Mouse (Mus musculus): Measurements from ENCODE around the gene Rc3h2.
A peak's percentile ranks its signal among the peaks of the same experiment; 100 is the strongest.

Rc3h2 gene

DNA sequence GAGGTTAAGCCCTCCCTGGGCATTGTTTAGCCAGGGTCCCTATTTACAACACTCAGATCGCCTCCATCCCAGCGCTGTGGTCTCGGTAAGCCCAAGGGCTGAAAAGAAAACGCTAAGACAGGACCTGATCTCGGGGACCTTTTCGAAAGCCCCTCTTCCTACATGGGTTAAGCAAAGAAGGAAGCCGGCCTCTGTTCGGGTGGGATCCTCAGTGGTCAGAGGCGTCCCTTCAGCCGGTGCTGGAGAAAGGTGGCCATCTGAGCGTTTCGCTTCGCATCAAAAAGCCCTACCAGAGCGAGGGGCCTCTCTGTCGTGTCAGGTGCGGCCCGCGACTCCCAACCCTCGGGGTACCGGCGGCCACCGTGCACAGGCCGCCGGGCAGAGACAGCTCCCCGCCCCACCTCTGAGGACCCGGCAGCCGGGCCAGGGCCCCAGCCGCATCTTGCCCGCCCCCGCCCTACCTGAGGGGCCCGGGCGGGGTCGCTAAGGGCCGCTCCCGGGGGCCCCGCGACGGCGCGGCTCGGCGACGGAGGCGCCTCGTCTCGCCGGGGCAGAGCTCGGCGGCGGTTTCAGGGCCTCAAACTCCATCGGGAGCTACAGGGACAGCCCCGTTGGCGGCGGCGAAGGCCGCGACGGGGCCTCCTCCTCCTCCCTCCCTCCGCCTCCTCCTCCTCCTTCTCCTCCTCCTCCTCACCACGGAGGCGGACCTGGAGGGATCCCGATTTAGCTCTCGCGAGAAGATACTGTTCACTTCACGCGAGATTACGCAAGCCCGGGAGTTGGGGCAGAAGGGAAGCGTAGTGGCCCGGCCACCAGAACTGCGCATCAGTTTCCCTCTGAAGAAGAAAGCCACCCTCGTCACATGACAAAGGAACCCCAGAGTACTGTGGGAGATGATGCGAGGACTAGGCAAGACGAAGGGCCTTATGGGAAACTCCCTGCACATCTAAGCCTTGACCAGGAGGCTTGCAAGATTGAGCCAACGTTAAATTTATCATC is at the start of gene Rc3h2:
TSS of gene Rc3h2 (minus strand) at position 598 of the 999 bp plus-strand sequence.
- peak; percentile 98 for DNase-seq (ENCODE audit: low spot score in 2 of 2)

- no peak for DNase-seq (ENCODE audit: low spot score in 2 of 2)
These were observed 43.6 kb upstream of the Rc3h2 start for GRCm38 (mm10) chr2:37466266-37466665.

DNA sequence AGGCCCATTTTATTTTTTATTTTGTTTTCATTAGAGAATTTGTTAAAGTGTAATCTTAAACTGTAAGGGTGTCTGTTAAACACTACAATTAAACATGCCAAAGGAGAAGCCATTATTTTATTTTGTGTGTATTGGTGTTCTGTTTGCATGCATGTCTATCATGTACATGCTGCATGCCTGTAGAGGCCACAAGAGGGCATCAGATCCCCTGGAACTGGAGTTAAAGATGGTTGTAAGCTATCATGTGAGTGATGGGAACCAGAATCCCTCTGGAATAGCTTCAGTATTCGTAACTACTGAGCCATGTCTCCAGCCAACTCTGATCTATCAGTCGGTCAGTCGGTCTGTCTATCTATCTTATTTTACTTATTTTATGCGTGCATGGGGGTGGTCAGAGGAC is 38.0 kb upstream of the Rc3h2 start:
- no peak for DNase-seq (ENCODE audit: low spot score in 2 of 2)

DNA sequence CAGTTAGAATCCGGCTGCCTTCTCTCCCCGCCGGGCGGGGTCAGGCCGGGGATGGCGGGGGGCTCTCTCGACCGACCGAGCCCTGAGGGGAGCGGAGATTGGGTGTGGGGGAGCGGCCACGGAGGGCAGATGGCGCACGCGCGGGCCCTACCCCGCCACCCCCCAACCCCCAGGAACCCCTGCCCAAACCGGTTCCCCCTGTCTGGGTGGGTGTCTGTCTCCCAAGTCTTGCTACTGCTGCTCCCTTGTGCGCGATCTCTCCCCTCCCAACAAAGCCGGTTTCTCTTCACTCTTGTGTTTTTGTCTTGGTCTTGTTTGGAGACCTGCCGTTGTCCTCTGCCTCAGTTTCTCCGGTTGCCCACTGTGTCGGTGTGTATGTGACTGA is 29.7 kb upstream of the Rc3h2 start:
- DNase-seq (ENCODE audit: low spot score in 2 of 2): peak in 1 of 2 experiments; percentile 53

DNA sequence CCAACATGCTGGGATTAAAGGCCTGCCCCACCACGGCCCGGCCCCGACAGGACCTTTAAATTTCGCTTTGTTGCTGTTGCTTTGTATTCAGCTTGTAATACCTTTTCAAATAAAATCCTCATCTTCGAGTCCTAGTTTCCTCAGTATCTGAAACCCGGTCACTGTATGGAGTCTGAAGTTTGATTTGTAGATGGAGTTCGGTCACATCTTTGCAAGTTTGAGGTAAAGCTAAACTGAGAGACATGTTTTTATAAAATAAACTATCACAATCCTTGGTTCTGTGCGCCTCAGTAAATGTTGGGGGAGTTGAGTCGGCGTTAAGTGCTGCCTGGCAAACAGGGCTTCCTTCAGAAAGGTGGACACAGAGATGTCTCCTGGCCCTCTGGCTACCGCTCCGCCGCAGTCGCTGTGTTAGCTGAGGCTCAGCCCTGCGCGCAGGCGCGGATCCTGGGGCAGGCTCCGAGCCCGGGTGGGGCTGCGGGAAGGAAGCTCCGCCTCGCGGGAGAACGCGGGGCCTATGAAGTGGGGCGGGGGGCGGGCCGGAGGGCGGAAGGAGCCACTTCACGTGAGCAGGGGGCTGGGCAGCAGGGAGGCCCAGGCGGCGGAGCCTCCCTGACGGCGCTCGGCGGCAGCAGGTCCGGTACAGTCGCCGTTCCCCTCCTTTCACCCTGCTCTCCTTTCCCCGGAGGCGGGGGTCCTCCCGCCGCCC is 29.1 kb upstream of the Rc3h2 start:
- DNase-seq (ENCODE audit: low spot score in 2 of 2): peak; percentile 94 to 96

DNA sequence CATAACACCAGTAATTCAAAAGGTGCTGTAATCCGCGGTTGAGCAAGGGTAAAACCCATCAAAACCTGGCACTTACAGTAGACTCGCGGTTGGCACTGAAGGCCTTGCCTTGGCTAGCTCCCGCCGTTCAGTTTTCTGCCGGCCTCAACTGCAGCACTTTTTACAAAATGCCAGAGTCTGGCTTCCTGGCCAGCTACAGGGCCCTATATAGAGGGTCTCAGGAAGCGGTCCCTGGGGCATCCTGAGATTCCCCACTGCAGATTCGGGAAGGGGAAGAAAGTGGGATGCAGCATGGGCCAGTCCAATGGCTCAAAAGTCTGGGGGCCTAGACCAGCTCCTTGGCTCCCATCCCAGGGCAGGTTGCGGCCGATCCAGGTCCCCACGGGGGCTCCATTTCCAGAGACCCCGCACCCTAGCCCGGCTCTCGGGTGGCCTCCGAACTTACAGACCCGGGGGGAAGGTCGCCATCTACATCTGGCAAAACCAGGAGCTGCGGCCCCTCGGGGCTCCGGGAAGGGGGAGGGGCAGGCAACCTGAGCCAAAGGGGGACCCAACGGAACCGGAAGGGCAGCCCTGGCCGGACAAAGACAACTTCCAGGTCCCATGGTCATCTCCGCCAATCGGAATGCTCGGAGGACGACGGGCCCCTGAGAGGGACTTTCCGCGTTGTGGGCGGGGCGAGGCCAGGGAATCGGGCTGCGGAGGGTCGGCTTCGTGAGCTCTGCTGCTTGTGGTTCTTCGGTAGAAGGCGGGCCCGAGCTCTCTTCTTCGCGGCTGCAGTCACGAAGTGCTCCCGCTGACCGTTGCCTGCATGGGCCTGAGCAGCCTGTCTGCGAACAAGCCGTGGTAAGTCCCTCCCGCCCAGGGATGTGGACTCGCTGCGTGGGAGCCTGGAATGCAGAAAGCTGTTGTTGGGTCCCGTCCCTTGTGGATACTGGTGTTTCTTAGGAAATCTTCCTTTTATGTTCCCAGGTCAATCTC is 20.2 kb upstream of the Rc3h2 start, which contains the start of the genes Zbtb26, Zbtb6 and Rabgap1:
TSS of gene Zbtb26 (minus strand) at position 525 of the 981 bp plus-strand sequence.
TSS of gene Zbtb6 (minus strand) at position 561 of the 981 bp plus-strand sequence.
TSS of gene Rabgap1 (plus strand) at position 669 of the 981 bp plus-strand sequence.
- DNase-seq (ENCODE audit: low spot score in 2 of 2): peak; percentile 98

DNA sequence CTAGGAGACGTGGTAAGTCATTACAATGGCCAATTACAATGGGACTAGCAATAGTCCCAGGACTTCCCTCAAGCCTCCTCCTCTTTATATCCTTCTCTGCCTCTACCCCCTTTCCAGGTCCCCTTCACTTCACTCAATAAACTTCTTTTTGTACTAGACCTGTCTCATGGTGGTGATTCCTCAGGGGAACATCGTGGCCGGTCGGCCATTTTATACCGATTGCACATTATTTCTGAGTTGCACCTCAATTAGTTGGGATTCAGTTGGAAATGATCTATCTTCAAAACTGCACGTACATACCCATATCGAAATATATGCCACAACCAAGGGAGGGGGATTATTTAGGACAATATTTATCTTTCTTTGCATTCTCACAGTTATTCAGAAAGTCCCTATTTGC is 8.9 kb upstream of the Rc3h2 start:
- DNase-seq (ENCODE audit: low spot score in 2 of 2): no peak

- peak; percentile 92 to 95 for DNase-seq (ENCODE audit: low spot score in 2 of 2)
These were observed 8.1 kb upstream of the Rc3h2 start for GRCm38 (mm10) chr2:37430593-37431464.

DNA sequence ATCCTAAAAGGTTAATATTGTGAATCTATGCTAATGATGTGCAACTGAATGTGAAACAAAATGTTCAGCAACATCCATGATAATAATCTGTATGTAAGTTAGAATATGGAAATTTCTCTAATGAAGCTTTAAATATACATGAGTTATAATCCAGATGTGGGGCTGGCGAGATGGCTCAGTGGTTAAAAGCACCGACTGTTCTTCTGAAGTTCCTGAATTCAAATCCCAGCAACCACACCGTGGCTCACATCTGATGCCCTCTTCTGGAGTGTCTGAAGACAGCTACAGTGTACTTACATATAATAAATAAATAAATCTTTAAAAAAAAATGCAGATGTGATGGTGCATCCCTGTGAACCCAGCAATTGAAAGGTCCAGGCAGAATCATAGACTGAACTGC is 968 bp upstream of the Rc3h2 start:
- DNase-seq (ENCODE audit: low spot score in 2 of 2): no peak

GRCm38 (mm10) chr2:37421903-37422302 is 800 bp downstream of the Rc3h2 start:
- no peak for DNase-seq (ENCODE audit: low spot score in 2 of 2)

GRCm38 (mm10) chr2:37395539-37395938 is 27.2 kb downstream of the Rc3h2 start:
- no peak for DNase-seq (ENCODE audit: low spot score in 2 of 2)

DNA sequence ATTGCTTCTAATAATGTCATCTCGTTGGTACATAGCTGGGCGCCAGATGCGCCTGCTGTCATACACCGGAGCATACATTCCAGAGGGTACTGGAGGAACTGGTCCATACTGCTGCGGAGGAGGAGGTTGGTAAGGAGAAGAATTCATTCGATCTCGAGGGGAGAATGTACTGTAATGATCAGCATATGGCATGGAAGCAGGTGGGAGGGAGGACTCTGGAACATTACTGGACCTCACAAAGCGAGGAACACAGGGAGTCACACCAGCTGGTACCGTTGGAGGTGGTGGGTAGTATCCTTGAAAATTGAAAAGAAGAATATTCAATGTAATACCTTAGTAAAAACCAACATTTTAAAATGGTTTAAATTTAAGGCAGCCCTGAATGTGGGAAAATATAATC is 39.8 kb downstream of the Rc3h2 start:
- DNase-seq (ENCODE audit: low spot score in 2 of 2): no peak

DNA sequence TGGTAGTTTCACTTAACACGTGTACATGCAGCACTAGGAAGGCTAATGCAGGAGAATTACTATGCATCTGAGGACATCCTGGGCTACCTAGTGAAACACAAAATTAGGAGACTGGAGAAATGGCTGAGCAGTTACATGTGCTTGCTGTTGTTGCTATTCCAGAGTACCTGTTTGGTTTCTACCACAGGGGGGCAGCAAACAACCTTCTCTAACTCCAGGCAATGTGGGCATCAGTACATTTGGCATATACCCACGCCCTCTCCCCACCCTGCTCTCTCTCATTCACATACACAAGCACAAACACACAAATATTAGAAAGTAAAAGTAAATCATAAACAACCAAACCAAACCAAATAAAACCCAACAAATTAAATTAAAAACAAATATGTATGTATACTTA is 42.5 kb downstream of the Rc3h2 start:
- DNase-seq (ENCODE audit: low spot score in 2 of 2): peak; percentile 63 to 66

DNA sequence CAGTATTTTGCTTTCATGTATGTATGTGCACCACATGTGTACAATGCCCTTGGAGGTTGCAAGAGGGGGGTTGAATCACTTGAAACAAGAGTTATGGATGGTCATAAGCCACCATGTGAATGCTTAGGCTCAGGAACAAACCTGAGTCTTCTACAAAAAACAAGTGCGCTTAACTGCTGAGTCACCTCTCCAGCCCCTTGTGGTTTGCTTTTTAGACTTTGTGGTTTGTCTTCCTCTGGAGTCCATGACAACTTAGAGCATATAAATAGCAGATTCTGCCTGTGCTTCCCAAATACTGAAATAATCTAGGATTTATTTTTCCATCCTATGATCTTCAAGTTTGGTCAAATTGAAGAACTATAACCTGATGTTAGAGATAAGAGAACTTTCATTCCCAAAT is 46.7 kb downstream of the Rc3h2 start:
- no peak for DNase-seq (ENCODE audit: low spot score in 2 of 2)

DNA sequence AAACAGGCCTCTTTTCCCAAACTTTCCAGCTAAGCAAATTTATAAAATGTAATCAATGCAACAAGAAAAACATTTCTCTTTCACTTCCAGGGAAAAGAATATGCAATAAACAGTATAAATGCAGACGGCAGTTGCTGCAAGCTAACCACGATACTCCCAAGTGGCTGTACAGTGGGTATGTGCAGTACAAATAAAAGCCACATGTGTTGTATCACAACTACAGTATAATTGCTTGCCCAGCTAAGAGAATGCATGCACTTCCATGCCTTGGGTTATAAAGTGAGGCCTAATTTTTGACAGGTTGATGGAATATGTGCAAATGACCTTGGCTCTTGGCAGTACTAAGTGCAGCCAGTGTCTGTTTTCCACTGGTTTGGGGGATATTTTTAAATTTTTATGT is 52.1 kb downstream of the Rc3h2 start:
- DNase-seq (ENCODE audit: low spot score in 2 of 2): no peak

DNA sequence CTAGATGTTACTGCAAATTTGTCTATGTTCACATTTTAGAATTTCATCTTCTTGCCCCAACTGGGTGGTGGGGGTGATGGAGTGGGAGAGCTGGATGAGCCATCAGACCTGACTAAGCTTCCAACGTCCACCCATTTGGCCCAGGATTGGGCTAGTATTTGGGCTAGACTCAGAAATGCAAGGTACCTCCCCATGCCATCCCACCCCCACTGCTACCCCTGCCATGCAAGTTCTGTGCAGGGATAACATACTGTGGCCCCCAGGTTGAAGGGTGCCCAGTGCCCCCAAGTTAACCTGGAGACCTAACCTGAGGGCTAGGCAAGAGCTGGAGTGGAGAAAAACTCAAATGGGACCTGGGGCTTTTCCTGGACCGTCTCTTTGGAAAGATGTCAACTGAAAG is 62.8 kb downstream of the Rc3h2 start:
- DNase-seq (ENCODE audit: low spot score in 2 of 2): no peak

- peak; percentile 94 to 96 for DNase-seq (ENCODE audit: low spot score in 2 of 2)
These were observed 63.8 kb downstream of the Rc3h2 start, which contains the start of gene Pdcl for GRCm38 (mm10) chr2:37358633-37359540. Pdcl (minus strand) TSS chr2:37359332.

GRCm38 (mm10) chr2:37355571-37355970 is 67.1 kb downstream of the Rc3h2 start:
- DNase-seq (ENCODE audit: low spot score in 2 of 2): no peak

DNA sequence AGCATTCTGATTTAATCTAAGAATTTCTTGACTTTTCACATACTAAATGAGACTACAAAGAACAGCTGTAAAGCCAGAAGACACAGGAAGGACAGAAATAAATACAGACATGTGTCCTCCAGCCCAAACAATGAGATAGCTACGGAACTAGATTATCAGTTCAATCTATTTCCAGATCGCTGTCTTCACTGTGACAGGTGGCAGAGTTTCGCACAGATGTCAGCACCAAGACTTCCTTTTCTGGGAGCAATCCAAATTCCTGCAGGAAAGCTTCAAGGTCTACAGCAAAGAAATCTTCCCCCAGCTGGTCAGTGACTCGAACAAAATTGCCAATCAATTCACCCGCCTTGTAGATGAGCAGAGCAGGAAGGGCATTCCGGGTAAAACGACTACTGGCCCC is 71.0 kb downstream of the Rc3h2 start:
- DNase-seq (ENCODE audit: low spot score in 2 of 2): peak in 1 of 2 experiments; percentile 57

All from right cerebral cortex, postnatal 10 days (tissue).